Mouse (Mus musculus): ENCODE measurements around the gene Lck. TPM values are rescaled to one million over a fixed set of nuclear protein-coding genes. Genes with fewer than 3 reads are reported as not detected.
A peak's percentile ranks its signal among the peaks of the same experiment; 100 is the strongest.

Lck gene
- total RNA-seq, 4 experiments from 2014 or later: not detected

- no peak for DNase-seq (ENCODE audit: low spot score in 2 of 2)
Measured at GRCm38 (mm10) chr4:129585773-129586172, 12.3 kb upstream of the Lck start.

- peak; percentile 78 for DNase-seq (ENCODE audit: low spot score in 2 of 2)
Measured at GRCm38 (mm10) chr4:129584884-129585608, 11.6 kb upstream of the Lck start.

- no peak for DNase-seq (ENCODE audit: low spot score in 2 of 2)
Measured at GRCm38 (mm10) chr4:129584370-129584769, 10.9 kb upstream of the Lck start.

- DNase-seq (ENCODE audit: low spot score in 2 of 2): no peak
Measured at GRCm38 (mm10) chr4:129582251-129582650, 8.8 kb upstream of the Lck start.

- DNase-seq (ENCODE audit: low spot score in 2 of 2): no peak
Measured at GRCm38 (mm10) chr4:129580347-129580746, 6.9 kb upstream of the Lck start.

GRCm38 (mm10) chr4:129578466-129578865, 5.0 kb upstream of the Lck start, which contains the start of gene Fam167b:
TSS of gene Fam167b (minus strand) at chr4:129578549.
- no peak for DNase-seq (ENCODE audit: low spot score in 2 of 2)

GRCm38 (mm10) chr4:129577688-129578087, 4.2 kb upstream of the Lck start:
- DNase-seq (ENCODE audit: low spot score in 2 of 2): no peak

- DNase-seq (ENCODE audit: low spot score in 2 of 2): peak in 1 of 2 experiments; percentile 35
Measured at GRCm38 (mm10) chr4:129576863-129577491, 3.5 kb upstream of the Lck start.

- DNase-seq (ENCODE audit: low spot score in 2 of 2): no peak
Measured at GRCm38 (mm10) chr4:129575171-129575844, 1.9 kb upstream of the Lck start.

- DNase-seq (ENCODE audit: low spot score in 2 of 2): no peak
Measured at GRCm38 (mm10) chr4:129573093-129573370, 409 bp downstream of the Lck start.

GRCm38 (mm10) chr4:129572236-129573092, 977 bp downstream of the Lck start:
- DNase-seq (ENCODE audit: low spot score in 2 of 2): no peak

GRCm38 (mm10) chr4:129571551-129572084, 1.8 kb downstream of the Lck start:
- no peak for DNase-seq (ENCODE audit: low spot score in 2 of 2)

GRCm38 (mm10) chr4:129570028-129570427, 3.4 kb downstream of the Lck start:
- DNase-seq (ENCODE audit: low spot score in 2 of 2): no peak

GRCm38 (mm10) chr4:129568366-129568765, 5.1 kb downstream of the Lck start:
- DNase-seq (ENCODE audit: low spot score in 2 of 2): no peak

GRCm38 (mm10) chr4:129565139-129565538, 8.3 kb downstream of the Lck start:
- no peak for DNase-seq (ENCODE audit: low spot score in 2 of 2)

- DNase-seq (ENCODE audit: low spot score in 2 of 2): no peak
Measured at GRCm38 (mm10) chr4:129563718-129564117, 9.7 kb downstream of the Lck start.

- DNase-seq (ENCODE audit: low spot score in 2 of 2): no peak
Measured at GRCm38 (mm10) chr4:129561184-129561583, 12.3 kb downstream of the Lck start.

GRCm38 (mm10) chr4:129558321-129558955, 15.0 kb downstream of the Lck start:
- no peak for DNase-seq (ENCODE audit: low spot score in 2 of 2)

GRCm38 (mm10) chr4:129557256-129557808, 16.1 kb downstream of the Lck start:
- DNase-seq (ENCODE audit: low spot score in 2 of 2): no peak

GRCm38 (mm10) chr4:129556532-129557223, 16.8 kb downstream of the Lck start:
- peak; percentile 70 to 75 for DNase-seq (ENCODE audit: low spot score in 2 of 2)
